Mouse (Mus musculus) liver, adult (tissue): ENCODE measurements around the gene Awat1.

Experiments
- GATA4 ChIP-seq: IDR thresholded peaks from 2 replicates; pipeline ENCODE4 v1.6.1; 2014; ENCODE audit warnings: mild to moderate bottlenecking, low read length; ENCODE audit not compliant: insufficient replicate concordance

Gene Awat1

GRCm38 (mm10) chrX:100571951-100572350 is at the start of gene Awat1:
Gene Awat1 (plus strand): TSS chrX:100572251.
- no peak for TF ChIP-seq GATA4

GRCm38 (mm10) chrX:100524471-100524870 is 47.6 kb upstream of the Awat1 start, which contains the start of gene Dgat2l6:
Gene Dgat2l6 (plus strand): TSS chrX:100524838.
- TF ChIP-seq GATA4 = no peak

- TF ChIP-seq GATA4 = no peak
Observed at GRCm38 (mm10) chrX:100556026-100556425, 16.0 kb upstream of the Awat1 start.

GRCm38 (mm10) chrX:100565696-100566095 is 6.4 kb upstream of the Awat1 start:
- no peak for TF ChIP-seq GATA4

- TF ChIP-seq GATA4 = peak; percentile 16; the same call in 1 of the 2 replicates
Observed at GRCm38 (mm10) chrX:100594791-100595190, 22.7 kb downstream of the Awat1 start, which contains the start of gene P2ry4. Gene P2ry4 (minus strand): TSS chrX:100594869.

GRCm38 (mm10) chrX:100597439-100597838 is 25.4 kb downstream of the Awat1 start:
- no peak for TF ChIP-seq GATA4

- no peak for TF ChIP-seq GATA4
Observed at GRCm38 (mm10) chrX:100599755-100600154, 27.7 kb downstream of the Awat1 start.

GRCm38 (mm10) chrX:100605314-100605713 is 33.3 kb downstream of the Awat1 start, which contains the start of gene Arr3:
Gene Arr3 (plus strand): TSS chrX:100605497.
- TF ChIP-seq GATA4 = no peak

- no peak for TF ChIP-seq GATA4
Observed at GRCm38 (mm10) chrX:100618488-100618887, 46.4 kb downstream of the Awat1 start.

GRCm38 (mm10) chrX:100621366-100621765 is 49.3 kb downstream of the Awat1 start:
- no peak for TF ChIP-seq GATA4

- TF ChIP-seq GATA4 = no peak
Observed at GRCm38 (mm10) chrX:100624242-100624641, 52.2 kb downstream of the Awat1 start.

- no peak for TF ChIP-seq GATA4
Observed at GRCm38 (mm10) chrX:100625146-100625545, 53.1 kb downstream of the Awat1 start.

GRCm38 (mm10) chrX:100625546-100625801 is 53.4 kb downstream of the Awat1 start, which contains the start of gene Kif4:
Gene Kif4 (plus strand): TSS chrX:100625737.
- TF ChIP-seq GATA4 = no peak

GRCm38 (mm10) chrX:100625802-100626793 is 54.0 kb downstream of the Awat1 start, which contains the start of gene Pdzd11:
Gene Pdzd11 (minus strand): TSS chrX:100626568.
- TF ChIP-seq GATA4 = no peak
